Mouse (Mus musculus) cerebellum, adult 11 months (tissue): ENCODE measurements around the gene Ramp1.

ENCODE experiments used
- DNase-seq: peaks from one replicate; pipeline ENCODE4 v3.0.0; 2022

The Ramp1 gene

DNA sequence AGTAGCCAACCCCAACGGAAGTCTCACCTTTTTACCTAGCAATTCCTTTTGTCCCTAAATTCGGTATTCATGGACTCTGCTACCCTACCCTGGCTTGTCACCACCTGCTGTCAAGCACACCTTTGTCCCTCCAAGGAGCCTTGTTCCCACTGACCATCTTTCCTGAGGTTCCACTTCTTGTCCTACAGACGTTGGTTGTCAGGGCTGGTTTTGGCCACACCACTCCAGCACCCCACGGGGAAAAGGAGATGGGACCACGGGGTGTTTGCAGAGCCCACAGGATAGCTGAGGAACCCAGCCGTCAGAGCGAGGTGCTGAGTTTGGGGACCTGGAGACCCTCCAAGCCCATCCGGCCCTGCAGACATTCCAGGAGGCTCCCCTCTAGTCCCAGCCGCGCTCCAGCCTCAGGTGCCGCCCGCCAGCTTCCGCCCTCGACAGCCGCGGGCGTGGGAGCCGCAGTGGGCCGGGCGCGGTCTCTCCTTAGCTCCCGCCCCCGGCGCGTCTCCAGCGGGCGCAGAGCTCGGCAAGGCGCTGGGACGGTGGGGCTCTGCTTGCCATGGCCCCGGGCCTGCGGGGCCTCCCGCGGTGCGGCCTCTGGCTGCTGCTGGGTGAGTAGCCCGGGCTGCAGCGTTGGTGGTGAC lies at the start of gene Ramp1:
Gene Ramp1 (plus strand): TSS at position 290 of the 641 bp plus-strand sequence.
- peak; percentile 4 for DNase-seq

DNA sequence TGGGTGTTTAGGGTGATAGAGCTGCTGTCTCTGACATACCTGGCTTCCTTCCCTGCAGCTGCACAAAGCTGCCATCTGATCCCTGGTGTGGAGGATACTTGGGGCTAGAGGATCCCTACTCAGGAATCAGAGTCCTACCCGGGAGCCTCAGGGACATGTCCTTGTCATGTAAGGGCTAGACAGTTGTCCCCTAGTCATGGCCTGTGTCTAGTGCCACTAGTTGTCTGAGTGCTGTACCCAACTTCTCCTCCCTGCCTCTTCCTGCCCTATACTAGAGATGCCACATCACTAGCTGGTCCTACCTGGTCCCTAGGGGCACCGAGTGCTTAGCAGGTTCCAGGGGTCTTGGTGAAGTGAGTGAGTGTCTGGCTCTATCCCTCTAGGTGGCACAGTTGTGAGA lies 42.6 kb upstream of the Ramp1 start:
- no peak for DNase-seq

DNA sequence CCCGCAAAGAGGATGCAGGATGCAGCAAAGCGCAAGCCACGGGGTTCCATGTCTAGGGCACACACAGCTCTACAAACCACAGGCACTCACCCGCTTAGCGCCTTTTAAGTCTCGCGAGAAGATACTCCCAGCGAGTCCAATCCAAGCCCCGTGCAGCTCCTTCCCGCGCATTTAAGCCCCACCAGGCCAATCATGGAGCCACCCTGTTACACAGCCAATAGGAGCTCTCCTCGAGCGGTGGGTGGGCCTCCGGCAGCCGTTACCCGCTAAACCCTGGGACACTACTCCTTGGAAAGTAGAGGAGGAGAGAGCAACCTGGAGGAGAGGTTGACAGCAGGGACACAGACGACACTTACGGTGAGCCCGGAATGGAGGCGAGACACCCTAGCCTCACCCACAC lies 34.8 kb upstream of the Ramp1 start, which contains the start of gene Rbm44:
Gene Rbm44 (plus strand): TSS at position 277 of the 400 bp plus-strand sequence.
- DNase-seq = no peak

DNA sequence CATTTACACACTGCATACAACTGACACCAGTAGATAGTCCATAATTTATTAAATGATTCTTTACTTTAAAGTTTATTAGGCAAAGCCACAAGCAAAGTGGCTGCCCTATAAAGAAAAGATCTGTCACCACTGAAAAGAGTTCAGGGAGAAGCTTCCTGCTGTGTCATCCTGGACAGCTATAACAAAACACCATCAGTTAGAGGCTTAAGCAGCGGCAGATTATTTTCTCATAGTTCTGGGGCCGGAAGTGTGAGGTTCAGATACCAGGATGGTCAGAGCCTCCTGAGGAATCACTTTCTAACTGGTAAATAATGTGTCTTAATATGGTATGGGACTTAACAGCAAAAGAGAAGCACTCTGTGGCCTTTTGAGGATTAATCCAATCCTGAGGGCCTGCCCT lies 28.1 kb upstream of the Ramp1 start:
- DNase-seq = no peak

DNA sequence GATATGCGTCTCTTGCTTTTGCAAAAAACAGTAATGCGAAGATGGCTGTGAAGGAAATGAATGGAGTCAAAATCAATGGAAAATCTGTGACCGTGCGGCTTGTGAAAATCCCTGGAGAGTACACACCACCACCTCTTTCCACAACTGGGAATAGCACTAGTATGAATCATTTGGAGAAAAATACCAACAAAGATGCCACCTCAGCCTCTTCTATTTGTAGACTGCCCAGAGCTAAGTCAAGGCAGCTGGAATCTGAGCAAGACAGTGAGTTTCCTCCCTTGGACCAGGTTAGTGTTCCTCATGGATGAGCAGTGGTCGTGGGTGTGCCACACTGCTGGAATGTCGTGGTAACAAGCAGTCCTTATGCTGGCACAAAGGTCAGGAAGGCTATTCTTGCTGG lies 12.8 kb upstream of the Ramp1 start:
- DNase-seq = no peak

DNA sequence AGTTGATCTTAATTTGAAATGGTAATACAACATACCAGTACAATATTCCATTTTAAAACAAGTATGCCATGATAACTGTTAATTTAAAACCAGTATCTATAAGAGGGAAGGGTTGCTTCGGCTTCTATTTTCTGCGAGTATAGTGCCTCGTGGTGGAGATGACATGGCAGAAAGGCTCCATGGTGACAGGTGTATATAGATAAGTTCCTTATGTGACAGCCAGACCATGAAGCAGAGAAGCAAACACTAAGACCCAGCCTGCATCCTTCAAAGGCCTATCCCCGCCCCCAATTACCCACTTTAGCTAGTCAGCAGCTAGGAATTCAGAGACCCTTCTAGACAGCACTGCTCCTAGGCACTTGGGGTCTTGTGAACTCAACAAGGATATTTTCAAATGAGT lies 10.5 kb upstream of the Ramp1 start:
- no peak for DNase-seq

DNA sequence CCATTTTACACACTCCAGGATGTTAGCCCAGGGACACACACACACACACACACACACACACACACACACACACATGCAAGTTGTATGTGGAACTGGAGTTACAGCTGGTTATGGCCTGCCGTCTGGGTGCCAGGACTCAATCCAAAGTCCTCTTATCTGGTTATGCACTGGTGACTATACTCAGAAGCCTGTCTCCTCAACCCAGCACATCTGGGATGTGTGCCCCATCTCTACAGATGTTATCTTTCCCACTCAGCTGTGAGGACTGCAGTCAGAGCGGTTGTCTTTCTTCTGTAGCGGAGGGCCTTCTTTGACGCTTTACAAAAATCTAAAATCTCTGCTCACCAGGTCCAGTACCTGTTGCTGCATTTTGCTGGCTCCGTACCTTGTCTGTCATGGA lies 4.8 kb upstream of the Ramp1 start:
- DNase-seq = no peak

DNA sequence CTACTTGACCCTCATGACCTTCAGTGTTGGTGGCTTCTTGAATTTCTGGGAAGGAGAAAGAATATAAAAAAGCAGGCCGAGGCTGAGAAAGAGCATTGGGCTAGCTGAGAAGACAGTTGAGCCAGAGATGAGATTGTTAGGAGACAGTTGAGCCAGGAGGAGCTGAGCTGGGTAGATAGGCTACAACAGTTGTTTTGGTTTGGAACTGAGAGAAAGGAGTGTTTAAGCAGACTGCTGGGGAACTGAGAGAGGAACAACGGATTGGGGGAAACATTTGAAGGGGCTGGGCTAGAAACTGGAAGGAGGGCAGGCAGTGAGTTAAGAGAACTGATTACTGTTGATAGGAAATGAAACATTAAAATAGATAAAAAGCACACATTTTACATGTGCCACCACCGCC lies 3.6 kb upstream of the Ramp1 start:
- DNase-seq = no peak

DNA sequence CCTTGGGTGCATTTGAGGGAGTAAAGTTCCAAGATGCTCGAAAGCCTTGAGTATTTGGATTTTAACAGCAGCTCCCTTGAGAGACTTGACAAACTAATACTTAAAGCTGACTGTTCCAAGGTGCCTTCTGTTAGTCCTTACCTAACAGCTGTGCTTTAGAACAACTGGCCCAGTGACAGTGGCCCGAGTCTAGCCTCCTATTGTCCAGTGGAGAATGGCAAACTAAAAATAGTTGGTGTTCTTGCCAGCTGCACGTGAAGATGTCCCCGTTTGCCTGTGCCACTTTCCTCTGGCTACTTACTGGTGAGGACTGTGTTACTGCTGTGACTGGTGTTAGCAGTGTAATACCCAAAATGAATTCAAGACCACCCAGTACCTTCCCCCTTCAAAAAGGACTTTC lies 2.8 kb upstream of the Ramp1 start:
- DNase-seq = no peak

DNA sequence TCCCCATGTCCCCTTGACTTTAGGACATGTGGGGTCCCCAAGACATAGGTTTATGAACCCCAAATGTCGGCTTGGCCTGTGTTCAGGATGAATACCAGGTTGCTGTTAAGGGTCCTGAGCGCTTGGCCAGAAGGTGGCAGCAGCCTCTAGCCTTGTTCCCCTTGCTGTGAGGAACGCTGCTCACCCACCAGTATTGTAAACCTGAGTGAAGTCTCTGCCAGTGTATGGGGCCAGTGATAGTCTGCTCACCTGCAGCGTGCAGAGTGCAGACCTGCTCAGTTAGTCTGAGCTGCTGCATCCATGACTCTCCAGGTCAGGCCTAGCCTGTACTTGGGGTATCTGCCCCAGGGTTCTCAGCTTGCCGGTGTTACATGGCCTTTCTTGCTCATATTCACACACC lies 536 bp upstream of the Ramp1 start:
- DNase-seq = peak; percentile 18

DNA sequence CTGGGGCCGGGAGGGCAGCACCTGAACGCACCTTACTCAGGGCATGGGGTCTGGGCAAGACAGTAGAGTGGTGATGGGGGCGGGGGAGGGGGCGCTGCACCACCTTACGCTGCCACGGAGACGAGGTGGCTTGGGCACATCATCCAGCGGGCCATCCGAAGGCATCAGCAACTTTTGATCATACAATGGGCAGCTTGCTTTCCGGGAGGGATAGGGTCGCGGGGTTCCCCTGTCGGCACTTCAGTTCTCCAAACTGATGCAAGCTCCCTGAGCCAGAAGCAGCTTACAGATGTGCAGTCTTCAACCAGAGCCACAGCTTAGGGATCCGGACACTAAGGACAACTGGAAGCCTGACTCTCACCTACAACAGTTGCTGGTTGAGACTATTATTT lies 548 bp downstream of the Ramp1 start:
- no peak for DNase-seq

DNA sequence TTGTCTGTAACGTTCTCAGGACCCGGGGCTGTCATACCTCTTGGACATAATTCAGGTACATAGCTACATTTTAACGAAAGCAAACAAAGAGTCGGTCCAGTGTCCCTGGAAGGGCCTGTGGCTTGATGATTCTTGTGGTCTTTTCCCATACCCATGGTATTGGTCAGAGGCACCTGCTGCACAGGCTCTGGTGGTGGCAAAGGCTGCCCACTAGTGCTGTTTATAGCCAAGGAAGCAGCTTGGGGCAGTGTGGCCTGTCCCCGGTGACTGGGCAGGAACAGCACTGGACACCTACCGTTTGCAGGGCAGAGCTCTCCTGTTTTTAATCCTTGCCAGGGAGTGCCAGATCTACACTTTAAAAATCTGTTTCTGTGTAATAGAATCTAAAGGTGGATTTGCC lies 1.1 kb downstream of the Ramp1 start:
- DNase-seq = no peak

DNA sequence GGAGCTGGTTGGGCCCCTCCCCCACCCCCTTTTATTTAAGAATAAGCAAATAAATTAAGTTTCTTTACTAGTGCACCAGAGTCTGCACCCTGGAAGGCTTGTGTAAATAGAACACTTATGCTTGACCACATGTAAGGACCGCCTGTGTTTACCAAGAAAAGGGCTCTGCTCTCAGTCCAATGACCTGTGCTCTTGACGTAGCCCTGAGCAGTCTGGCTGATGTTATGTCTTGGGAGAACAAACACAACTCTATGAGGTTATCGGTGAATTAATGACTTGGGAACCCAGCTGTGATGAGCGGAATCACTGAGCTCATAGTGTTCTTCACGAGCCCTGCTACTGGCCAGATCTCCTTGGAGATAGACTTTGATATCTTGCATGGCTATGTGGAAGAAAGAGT lies 1.6 kb downstream of the Ramp1 start:
- no peak for DNase-seq

DNA sequence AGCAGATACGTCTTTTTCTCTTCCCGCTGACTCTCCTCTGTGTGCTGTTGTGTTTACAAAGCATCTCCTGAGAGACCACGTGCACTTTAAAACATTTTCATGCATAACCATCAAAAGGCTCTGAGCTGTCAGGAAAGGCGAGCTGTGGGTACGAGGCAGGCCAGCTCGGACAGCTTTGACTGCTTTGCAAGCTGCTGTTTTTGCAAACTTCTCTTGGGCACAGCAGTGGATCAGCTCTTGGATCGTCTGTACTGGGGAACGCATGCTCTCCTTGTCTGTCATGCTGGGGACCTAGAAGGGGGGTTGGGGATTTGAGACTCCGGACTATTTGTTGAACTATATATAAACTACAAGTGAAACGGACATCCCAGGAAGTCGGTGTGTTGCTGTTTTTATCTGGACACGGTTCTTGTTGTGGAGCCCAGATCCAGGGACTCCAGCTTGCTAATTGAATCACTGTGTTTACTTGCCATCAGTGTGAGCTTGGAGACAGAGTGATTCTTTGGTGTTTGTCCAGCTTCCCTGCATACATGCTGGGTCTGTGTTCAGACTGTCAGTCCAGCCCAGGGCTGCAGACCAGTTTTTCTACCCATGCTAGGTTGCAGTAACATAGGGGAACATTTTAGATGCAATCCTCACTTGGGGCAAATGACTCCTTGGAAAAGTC lies 2.3 kb downstream of the Ramp1 start:
- no peak for DNase-seq

DNA sequence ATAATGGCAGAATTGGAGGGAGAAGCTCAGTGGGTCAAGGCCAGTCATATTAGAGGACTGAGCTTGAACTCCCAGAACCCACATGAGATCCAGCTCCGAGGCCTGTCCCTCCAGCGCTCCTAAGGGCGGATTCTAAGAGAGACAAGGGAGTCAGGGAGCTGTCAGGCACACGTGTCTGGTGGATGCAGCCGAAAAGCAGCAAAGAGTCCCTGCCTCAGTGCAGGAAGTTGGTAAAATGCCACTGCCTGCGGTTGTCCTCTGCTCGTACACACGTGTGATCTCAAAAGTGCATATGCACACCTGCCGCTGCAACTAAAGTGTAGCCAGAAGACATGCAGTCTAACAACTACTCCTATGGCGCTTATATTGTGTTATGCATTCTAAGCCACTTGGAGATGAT lies 3.7 kb downstream of the Ramp1 start:
- no peak for DNase-seq

DNA sequence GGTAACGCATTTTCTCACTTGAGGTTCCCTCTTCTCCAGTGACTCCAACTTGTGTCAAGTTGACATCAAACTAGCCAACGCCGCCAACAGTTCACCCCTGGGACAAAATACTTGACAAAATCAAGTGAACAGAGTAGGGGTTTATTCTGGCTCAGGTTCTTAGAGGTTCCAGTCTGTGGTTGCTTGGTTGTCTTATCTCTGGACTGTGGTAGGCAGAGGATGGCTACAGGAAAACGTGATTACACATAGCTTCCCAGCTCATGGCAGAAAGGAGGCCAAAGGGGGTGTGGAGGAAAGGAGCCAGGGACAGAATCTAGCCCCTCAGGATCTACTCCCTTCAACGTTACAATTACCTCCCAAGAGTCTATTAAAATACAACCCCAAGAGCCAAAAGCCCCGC lies 7.1 kb downstream of the Ramp1 start:
- no peak for DNase-seq

DNA sequence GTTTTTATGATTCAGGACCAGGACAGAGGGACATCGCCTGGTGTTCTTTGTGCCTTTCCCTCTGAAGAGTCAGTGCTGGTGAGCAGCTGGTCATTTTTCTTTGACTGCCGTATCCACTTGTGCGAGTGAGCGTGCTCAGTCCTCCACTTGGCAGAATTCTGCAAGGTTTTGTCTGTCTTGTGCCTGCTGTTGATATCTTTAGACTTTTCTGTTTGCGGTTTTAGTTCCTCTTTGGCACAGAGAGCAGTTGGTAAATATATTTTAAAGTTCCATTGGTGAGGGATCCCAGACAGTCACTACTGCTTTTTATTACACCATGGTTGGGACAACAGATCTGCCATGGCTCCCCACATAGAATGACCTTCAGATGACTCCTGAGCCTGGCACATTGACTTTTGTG lies 7.7 kb downstream of the Ramp1 start:
- no peak for DNase-seq

DNA sequence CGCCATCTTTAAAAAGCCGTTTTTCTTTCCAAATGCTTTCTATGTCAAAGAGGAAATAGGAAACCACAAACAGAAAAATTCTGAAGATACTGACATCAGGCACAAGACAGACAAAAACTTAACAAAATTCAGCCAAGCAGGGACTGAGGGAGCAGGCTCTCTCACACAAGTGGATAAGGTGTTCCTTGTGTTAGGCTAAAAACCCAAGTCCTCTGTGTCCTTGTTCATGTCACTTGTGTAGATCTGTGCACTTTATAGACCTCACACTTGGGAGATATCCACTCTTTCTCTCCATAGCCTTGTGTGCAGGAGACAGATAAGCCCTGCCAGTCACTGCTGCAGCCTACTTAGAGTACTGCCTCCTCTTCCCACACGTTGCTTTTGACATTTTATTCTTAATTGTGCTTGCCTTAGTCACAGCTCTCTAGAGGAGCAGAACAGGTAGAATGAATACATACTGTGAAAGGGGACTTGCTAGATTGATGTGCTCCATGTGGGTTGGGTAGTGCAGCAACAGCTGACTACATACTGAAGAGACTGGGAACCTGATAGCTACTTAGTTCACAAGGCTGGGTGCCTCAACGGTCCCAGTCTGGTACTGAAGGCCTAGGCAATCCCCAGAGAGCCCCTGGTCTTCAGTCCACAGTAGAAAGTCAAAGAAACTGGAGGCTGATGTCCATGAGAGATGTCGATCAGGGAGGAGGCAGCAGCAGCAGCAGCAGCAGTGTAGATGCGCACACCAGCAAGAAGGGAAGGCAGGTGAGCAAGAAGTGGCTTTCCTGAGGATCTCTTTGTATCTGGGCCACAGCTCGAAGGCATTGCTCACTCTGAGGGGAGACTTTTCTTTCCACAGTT lies 8.4 kb downstream of the Ramp1 start:
- DNase-seq = no peak

DNA sequence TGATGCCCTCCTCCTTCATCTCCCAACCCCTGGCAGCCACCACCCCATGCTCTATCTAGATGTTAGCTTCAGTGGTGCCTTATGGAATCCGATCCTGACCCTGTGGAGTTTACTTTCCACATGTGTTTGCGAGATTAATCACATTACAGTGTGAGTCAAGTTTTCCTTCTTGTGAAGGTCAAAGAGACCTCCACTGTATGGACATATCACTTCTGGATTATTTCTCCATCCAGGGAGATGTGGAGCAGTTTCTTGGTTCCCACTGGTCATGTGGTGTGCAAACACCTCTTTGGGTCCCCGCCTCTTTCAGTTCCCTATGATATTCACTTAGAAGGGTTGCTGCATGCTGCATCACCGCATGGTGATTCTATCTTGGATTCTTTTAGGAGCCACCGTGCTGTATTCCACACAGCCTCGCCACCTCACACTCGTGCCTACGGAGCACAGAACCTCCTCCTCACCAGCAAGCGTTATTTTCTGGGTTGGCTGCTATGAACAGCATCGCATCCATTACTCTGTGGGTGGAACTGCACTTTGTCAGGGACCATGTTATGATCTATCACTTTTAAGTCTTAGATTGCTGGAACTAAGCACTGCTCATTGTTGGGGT lies 9.3 kb downstream of the Ramp1 start:
- DNase-seq = no peak

DNA sequence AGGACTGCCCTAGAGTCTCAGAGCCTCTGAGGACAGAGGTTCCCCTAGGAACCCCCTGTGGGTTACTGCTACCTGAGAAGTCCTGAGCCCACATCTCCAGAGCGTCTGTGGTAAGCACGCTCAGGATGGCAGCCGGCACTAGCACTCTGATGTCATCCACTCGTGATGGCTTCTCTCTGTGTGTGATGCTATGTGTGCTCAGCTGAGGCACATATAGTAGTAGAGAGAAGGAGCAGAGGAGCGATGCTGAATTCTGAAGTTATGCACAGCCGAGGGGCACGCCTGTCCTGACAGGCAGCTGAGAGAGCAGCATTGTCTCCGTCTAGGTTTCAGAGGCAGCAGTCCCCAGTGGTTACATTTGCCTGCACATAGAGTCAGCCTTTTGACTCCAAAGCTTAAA lies 12.6 kb downstream of the Ramp1 start:
- no peak for DNase-seq

DNA sequence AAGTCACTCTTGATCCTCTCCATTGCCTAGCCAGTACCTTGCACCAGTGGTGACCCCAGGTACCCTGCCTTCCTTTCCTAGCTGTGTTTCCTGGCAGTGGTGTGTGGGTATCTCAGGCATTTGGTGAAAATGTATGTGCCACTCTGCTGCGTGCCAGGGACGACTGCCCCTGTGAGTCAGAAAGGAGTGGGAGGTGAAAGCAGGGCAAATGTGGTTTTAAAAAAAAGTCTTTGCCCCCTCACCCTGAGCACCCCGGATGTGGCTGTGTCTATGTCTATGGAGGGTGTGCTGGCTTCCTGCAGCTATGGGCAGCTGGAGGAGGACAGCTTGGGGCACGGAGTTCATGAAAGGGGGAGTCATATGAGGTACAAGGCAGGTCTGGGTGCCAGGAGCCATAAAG lies 13.6 kb downstream of the Ramp1 start:
- no peak for DNase-seq

DNA sequence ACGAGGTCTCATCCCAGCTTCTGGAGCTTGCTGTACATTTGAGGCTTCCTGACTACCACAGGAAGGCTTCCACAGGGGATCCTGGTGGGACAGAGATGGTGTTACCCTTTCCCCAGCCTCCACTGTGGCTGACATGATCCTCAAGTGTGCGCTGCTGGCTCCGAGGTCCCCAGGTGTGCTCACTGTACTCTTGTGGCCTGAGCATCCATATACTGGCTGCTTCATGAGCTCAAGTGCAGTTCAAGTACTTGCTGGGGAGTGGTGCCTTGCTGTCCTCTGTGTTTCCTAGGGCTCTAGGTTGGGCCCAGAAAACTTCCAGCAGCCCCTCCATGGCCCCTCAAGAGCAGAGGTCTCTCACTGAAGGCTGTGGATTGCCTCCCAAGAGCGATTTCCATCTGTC lies 14.1 kb downstream of the Ramp1 start:
- DNase-seq = no peak

DNA sequence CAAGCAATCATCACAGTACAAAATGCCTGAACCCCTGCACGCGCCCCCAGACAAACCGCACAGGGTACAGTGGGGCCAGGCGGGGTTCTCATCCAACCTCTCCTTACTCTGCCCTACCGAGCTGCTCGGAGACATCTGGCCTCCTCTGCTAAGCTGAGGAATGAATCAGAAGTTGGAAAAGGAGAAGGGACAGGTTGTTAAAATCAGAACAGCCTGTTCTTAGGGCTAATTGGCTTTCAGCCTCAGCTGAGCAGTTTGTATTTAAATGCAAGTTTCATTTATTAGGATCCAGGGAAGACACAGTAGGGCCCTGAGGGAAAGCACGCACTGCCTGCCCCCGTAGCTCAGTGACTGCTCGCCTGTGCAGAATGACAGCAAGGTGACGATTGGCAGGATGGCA lies 20.2 kb downstream of the Ramp1 start:
- DNase-seq = no peak

DNA sequence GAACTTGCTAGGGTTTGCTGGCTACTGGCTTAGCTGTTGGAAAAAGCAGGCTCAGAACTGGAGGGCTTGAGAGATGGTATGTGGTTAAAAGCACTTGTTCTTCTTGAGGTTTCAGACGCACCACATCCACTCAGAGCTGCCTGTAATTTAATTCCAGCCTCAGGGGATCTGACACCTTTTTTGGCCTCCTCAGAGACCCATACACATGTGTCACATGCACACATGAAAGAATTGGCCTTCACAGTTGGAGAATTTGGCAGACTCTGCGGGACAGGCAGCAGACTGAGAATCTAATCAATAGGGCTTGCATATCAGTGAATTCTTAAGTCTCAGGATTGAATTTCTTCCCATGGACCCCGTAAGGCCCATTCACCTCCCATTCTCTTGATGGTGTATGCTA lies 21.5 kb downstream of the Ramp1 start:
- no peak for DNase-seq
